Mouse (Mus musculus) cerebellum, adult 2 months (tissue): ENCODE results near the gene Il4ra. TPM values are rescaled to one million over a fixed set of nuclear protein-coding genes. Genes with fewer than 3 reads are reported as not detected.

Source experiments
- DNase-seq, 2 experiments: peaks; one replicate each; pipeline ENCODE4 v3.0.0; 2021
- H3K27ac ChIP-seq: fragments of 200-500 bp; 2 replicates; pipeline ENCODE4 v1.5.1; 2012; ENCODE audit warnings: low read length, control low read depth, inconsistent platforms; ENCODE audit not compliant: insufficient read depth
- H3K27me3 ChIP-seq: fragments of 200-500 bp; 2 replicates; pipeline ENCODE4 v1.6.1; 2012; ENCODE audit warnings: inconsistent platforms, mild to moderate bottlenecking, low read length, moderate library complexity; ENCODE audit not compliant: control insufficient read depth, insufficient read depth
- H3K4me1 ChIP-seq: fragments of 200-500 bp; 2 replicates; pipeline ENCODE4 v1.6.1; 2011; ENCODE audit warnings: low read length; ENCODE audit not compliant: control insufficient read depth, insufficient read depth
- H3K4me3 ChIP-seq: fragments of 200-500 bp; replicated peaks from 2 replicates; pipeline ENCODE3; 2011; ENCODE audit warnings: mild to moderate bottlenecking, low read depth, low read length, control low read depth; ENCODE audit not compliant: insufficient read depth
- CTCF ChIP-seq: fragments of 200-500 bp; IDR thresholded peaks from 2 replicates; pipeline ENCODE4 v1.5.1; 2011; ENCODE audit warnings: low read depth, mild to moderate bottlenecking, control low read depth, low read length, moderate library complexity, borderline replicate concordance; ENCODE audit not compliant: insufficient read depth
- POLR2A ChIP-seq: fragments of 200-500 bp; IDR thresholded peaks from 2 replicates; pipeline ENCODE4 v1.6.1; 2011; ENCODE audit warnings: low read length, control low read depth, borderline replicate concordance; ENCODE audit not compliant: insufficient read depth
- WGBS: fragments of 180-500 bp; shearing (Covaris S2); methylation state at CpG from one replicate; pipeline ENCODE4 v1.1.7; 2018; 5-methylcytosine and 5-hydroxymethylcytosine counted together
- polyA plus RNA-seq: library from polyadenylated mRNA; depleted of rRNA; stranded (reverse); fragments of >200 nt; gene quantifications from 2 replicates; pipeline ENCODE4 v1.2.3, GENCODE M21; 2012; rRNA removed

Gene Il4ra
- polyA plus RNA-seq, 1 experiment: 8.6 TPM

DNA sequence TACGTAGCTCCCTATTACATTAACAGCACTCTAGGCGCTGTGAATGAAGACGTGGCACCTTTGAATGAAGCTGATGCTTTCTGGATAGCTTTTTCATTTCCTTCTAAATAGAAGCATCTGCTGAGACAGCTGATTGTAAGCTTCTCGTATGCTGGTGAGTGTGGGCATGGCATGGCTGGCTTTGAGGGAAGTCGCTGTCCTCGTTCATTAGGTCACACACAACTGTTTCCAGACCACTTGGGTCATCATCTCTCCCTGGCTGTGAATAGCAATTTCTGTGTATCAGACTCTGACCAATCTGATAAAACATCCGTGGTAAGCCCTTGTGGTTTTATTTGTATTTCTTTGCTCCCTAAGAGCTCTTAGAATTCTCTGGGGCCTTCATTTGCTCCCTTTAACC, 66.1 kb downstream of the Il4ra start:
- no peak overlapping the region for H3K27ac ChIP-seq
- no peak overlapping the region for H3K4me3 ChIP-seq
- 76% methylated on average over 7 of the region's 7 CpGs for WGBS
- H3K4me1 ChIP-seq: no peaks in the 10 kb centered on the region
- no peaks in the 10 kb centered on the region for H3K27me3 ChIP-seq
- no peak for DNase-seq
- TF ChIP-seq CTCF (no peak), POLR2A (no peak)

DNA sequence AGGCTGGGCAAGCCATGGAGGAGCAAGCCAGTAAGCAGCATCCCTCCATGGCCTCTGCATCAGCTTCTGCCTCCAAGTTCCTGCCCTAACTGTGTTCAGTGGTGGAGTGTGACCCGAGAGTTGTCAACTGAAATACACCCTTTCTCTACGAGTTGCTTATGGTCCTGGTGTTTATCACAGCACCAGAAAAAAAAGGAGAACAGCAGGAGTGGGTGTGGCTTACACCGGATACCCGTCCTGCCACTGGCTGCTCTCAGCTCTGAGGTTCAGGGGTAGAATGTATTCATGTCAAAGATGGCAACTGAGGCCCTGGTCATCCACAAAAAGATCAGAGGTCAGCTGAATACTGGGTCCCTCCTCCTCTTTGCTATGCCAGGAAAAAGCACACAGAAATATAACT, 68.2 kb downstream of the Il4ra start:
- TF ChIP-seq CTCF: no peak
- no peak for TF ChIP-seq POLR2A
- 79% methylated on average over 4 of the region's 4 CpGs for WGBS
- Histone ChIP-seq H3K27me3 (no peaks in the 10 kb centered on the region), H3K4me1 (no peaks in the 10 kb centered on the region), H3K4me3 (no peak overlapping the region), H3K27ac (no peak overlapping the region)
- no peak for DNase-seq

DNA sequence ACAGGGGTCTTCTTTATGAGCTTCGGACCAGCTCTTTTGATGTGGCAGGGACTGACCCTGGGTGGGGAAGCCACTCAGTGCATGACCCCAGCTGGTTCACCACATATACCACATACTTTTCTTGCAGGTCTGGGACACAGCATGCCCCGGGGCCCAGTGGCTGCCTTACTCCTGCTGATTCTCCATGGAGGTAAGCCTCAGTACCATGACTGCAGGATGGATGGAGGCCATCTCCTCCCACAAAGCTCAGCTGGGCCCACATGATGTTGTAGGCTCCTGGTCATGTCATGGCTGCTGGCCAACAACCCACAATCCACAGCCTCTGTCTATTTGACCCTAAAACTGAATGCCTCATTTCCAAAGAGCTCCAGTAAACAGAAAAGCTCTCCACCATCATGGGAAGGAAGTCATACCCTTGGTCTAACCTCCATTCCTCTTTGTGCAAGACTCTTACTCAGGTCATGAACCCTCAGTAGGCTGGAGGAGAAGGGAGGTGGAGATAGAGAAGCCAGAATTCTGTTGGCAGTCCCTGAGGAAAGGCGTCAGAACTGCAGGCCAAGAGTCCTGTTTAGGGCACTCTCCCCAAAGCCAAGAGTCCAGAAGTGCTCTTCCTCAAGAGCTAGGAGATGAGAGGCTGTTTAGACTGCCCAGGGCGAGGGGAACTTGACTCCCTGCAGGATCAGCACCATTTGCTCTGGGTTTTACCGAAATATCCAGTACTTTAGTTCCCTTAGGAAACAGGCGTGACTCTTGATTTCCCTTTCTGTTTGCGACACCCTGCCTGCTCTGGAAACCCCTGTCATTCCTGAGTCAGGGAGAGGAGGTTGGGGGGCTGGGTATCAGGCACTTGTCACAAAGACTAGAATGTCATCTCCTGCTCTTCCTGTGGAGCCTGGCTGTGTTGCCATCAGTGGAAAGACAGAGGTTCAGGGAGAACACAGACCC, 71.1 kb downstream of the Il4ra start:
- TF ChIP-seq POLR2A (no peak), CTCF (no peak)
- Histone ChIP-seq H3K27me3 (no peaks in the 10 kb centered on the region), H3K4me1 (no peaks in the 10 kb centered on the region), H3K4me3 (no peak overlapping the region), H3K27ac (no peak overlapping the region)
- 72% methylated on average over 7 of the region's 7 CpGs for WGBS
- DNase-seq: no peak

DNA sequence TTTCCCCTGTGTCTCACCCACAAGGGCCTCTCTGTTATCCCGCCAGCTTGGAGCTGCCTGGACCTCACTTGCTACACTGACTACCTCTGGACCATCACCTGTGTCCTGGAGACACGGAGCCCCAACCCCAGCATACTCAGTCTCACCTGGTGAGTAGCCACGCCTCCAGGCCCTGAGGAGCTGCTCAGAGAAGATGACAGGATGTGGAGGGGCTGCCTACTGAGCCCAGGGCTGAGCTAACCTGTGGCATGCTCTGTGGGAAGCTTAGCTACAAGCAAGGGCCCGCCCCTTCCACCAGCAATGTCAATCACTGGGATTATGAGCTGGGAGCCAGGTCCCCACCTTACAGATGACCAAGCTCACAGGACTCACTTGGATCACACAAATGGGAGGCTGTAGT, 73.3 kb downstream of the Il4ra start:
- WGBS: 70% methylated on average over 4 of the region's 4 CpGs
- Histone ChIP-seq H3K4me1 (no peaks in the 10 kb centered on the region), H3K4me3 (no peak overlapping the region), H3K27me3 (peaks cover 1% of the 10 kb centered on the region; the same call in 1 of the 2 replicates), H3K27ac (no peak overlapping the region)
- no peak for TF ChIP-seq CTCF
- TF ChIP-seq POLR2A: no peak
- DNase-seq: no peak

DNA sequence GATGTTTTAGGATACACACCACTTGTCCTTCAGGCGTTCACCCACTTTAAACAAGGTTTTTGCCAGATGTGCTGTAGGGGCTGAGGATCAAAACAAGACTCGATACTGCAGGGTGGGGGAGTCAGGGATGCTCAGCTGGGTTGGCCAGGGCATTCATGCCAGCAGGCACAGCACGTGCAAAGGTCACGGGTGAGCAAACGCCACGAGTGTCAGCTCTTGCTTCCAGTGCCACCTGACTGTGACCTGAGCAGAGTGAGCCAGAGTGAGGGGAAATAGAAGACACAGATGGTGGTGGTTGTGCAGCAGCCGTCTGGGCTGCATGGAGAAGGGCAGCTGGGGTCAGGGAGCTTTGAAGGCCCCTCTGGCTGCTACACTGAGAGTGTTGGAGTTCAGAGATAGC, 73.9 kb downstream of the Il4ra start:
- Histone ChIP-seq H3K4me1 (no peaks in the 10 kb centered on the region), H3K27me3 (peaks cover 1% of the 10 kb centered on the region; the same call in 1 of the 2 replicates), H3K4me3 (no peak overlapping the region), H3K27ac (no peak overlapping the region)
- DNase-seq: no peak
- WGBS: 52% methylated on average over 7 of the region's 7 CpGs
- TF ChIP-seq CTCF (no peak), POLR2A (no peak)

Other genes with a start within 250 kb of the Il4ra start
- gene Kdm8, start 107.4 kb upstream of the Il4ra start, polyA plus RNA-seq: 8.2 and 9.2 TPM in 2 replicates
- 25.1 and 26.4 TPM in 2 replicates for gene Nsmce1, start 60.5 kb upstream of the Il4ra start, polyA plus RNA-seq
- 0.39 and 0.63 TPM in 2 replicates for gene Il21r, start 51.3 kb downstream of the Il4ra start, polyA plus RNA-seq
- 51.7 and 53.2 TPM in 2 replicates for gene Gtf3c1, start 155.7 kb downstream of the Il4ra start, polyA plus RNA-seq
- 11.5 and 11.9 TPM in 2 replicates for gene D430042O09Rik, start 155.8 kb downstream of the Il4ra start, polyA plus RNA-seq